Mouse (Mus musculus) lung, postnatal 0 days (tissue): ENCODE measurements around the gene Fam221b.

ENCODE experiments used
- CTCF ChIP-seq: IDR thresholded peaks from 2 replicates; pipeline ENCODE4 v1.5.1; 2016; ENCODE audit warnings: antibody characterized with exemption, mild to moderate bottlenecking
- EP300 ChIP-seq: IDR thresholded peaks from 2 replicates; pipeline ENCODE4 v1.6.1; 2016; ENCODE audit warnings: antibody characterized with exemption, mild to moderate bottlenecking, control low read depth

- TF ChIP-seq CTCF = no peak
- TF ChIP-seq EP300 = no peak
Observed at GRCm38 (mm10) chr4:43705991-43706390, 37.0 kb upstream of the Fam221b start.
